In the genomic region with DNA sequence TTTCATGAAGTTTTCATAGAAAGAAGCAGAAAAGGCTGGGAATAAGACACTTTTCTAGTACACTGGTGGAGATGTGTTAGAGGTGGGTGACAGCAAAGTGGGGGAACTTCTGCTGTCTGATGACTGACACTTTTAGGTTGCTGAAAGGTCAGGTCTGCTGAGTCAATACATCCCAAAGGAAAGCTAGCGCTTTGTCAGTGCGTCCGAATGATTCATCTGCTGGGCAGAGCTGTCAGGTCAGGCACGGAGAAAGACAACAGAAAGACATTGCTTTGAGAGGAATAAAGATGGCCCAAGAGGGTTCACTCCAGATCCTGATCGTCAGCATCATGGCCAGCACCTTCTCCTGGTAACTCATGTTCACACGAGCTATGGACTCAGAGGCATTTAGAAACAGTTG, we compare ENCODE assay signal across 19 mouse cellular contexts.
DNase-seq lines count a peak whose midpoint lies in the region; ATAC-seq and TF ChIP-seq lines count a peak whose summit lies in the region.
"Had no signal": no experiment of that assay in that cellular context is flagged by ENCODE, and none has a peak within 500 bp of the region (broad histone marks: within the 10 kb centered on the region; RNA-seq: fewer than 3 reads in every experiment).

No protein-coding gene starts in this region.

- H3K4me1 ChIP-seq in lung, embryonic 14.5 days (ENCODE audit: insufficient read depth) = peaks cover 43% of the 10 kb centered on the region
- H3K4me1 ChIP-seq in embryonic facial prominence, embryonic 14.5 days (ENCODE audit: control insufficient read depth, insufficient read depth, low read length) = peaks cover 34% of the 10 kb centered on the region
- H3K4me1 ChIP-seq in stomach, embryonic 14.5 days (ENCODE audit: control insufficient read depth, insufficient read depth, low read length) = peaks cover 32% of the 10 kb centered on the region

- no peak for TF ChIP-seq CTCF in lung, embryonic 14.5 days (IDR thresholded peaks at IDR 0.05; ENCODE audit: low read depth)

- H3K9me3 ChIP-seq in lung, embryonic 14.5 days (ENCODE audit: low read depth, low read length) = no peaks in the 10 kb centered on the region
- no peaks in the 10 kb centered on the region for H3K9me3 ChIP-seq in embryonic facial prominence, embryonic 14.5 days (ENCODE audit: control insufficient read depth, low read length)
- H3K9me3 ChIP-seq in stomach, embryonic 14.5 days (ENCODE audit: control insufficient read depth, low read depth, low read length) = no peaks in the 10 kb centered on the region
- H3K9me3 ChIP-seq: forebrain, embryonic 13.5 days; stomach, embryonic 15.5 days had no signal

- peak overlapping the region; percentile 75 for H3K27ac ChIP-seq in lung, embryonic 14.5 days (ENCODE audit: low read depth)
- H3K27ac ChIP-seq in embryonic facial prominence, embryonic 14.5 days (replicated peaks; ENCODE audit: low read depth, low read length) = peak overlapping the region; percentile 62; the same call in 1 of the 2 replicates
- H3K27ac ChIP-seq in stomach, embryonic 14.5 days (ENCODE audit: low read length) = 0 out of 2 replicates have a peak overlapping the region, but pooled peaks have one; percentile 67
- H3K27ac ChIP-seq: forebrain, embryonic 13.5 days had no signal

- H3K4me2 ChIP-seq in lung, embryonic 14.5 days = no peak overlapping the region
- no peak overlapping the region for H3K4me2 ChIP-seq in embryonic facial prominence, embryonic 14.5 days (ENCODE audit: low read depth, low read length)
- H3K4me2 ChIP-seq in stomach, embryonic 14.5 days (replicated peaks; ENCODE audit: low read depth, low read length) = no peak overlapping the region
- H3K4me2 ChIP-seq: forebrain, embryonic 13.5 days; stomach, embryonic 15.5 days had no signal

- no peaks in the 10 kb centered on the region for H3K27me3 ChIP-seq in lung, embryonic 14.5 days (ENCODE audit: insufficient read depth, low read length)
- H3K27me3 ChIP-seq in embryonic facial prominence, embryonic 14.5 days (replicated peaks; ENCODE audit: control insufficient read depth, insufficient read depth, low read length) = no peaks in the 10 kb centered on the region
- H3K27me3 ChIP-seq in stomach, embryonic 14.5 days (ENCODE audit: control insufficient read depth, insufficient read depth, low read length) = no peaks in the 10 kb centered on the region
- H3K27me3 ChIP-seq: Patski; stomach, embryonic 15.5 days had no signal

- ATAC-seq in lung, embryonic 14.5 days (ENCODE audit: insufficient read depth) = no peak
- ATAC-seq in embryonic facial prominence, embryonic 14.5 days (ENCODE audit: low read depth) = no peak
- ATAC-seq in stomach, embryonic 14.5 days (ENCODE audit: insufficient number of reproducible peaks, insufficient read depth, low FRiP score, low read depth) = no peak
- no peak for ATAC-seq in CD4-positive, CD25-positive, alpha-beta regulatory T cell, adult 4 months
- ATAC-seq: forebrain, embryonic 13.5 days; midbrain, embryonic 16.5 days; Patski had no signal

- peak; percentile 72 for DNase-seq in adrenal gland, adult 2 months
- DNase-seq in adrenal gland, postnatal 10 days = no peak
- no peak for DNase-seq in lung, embryonic 14.5 days
- no peak for DNase-seq in lung, postnatal 10 days
- no peak for DNase-seq in embryonic facial prominence, embryonic 14.5 days (ENCODE audit: low spot score)
- DNase-seq in thymus, postnatal 36 days = no peak
- DNase-seq: cerebellum, adult 2 months; heart, postnatal 4 days; kidney, adult 2 months; kidney, postnatal 14 days; layer of hippocampus, adult 9-11 months; lung, adult 18-20 months; thymus, postnatal 25 days had no signal

- no peak overlapping the region for H3K9ac ChIP-seq in lung, embryonic 14.5 days
- H3K9ac ChIP-seq in embryonic facial prominence, embryonic 14.5 days (ENCODE audit: low read depth, low read length) = no peak overlapping the region
- H3K9ac ChIP-seq in stomach, embryonic 14.5 days (replicated peaks; ENCODE audit: low read depth, low read length) = no peak overlapping the region
- H3K9ac ChIP-seq: forebrain, embryonic 13.5 days; stomach, embryonic 15.5 days had no signal

- no peak overlapping the region for H3K4me3 ChIP-seq in lung, embryonic 14.5 days (ENCODE audit: low read depth, low read length)
- no peak overlapping the region for H3K4me3 ChIP-seq in embryonic facial prominence, embryonic 14.5 days (ENCODE audit: low read depth, low read length)
- H3K4me3 ChIP-seq in stomach, embryonic 14.5 days (ENCODE audit: low read depth, low read length) = no peak overlapping the region
- H3K4me3 ChIP-seq: forebrain, embryonic 13.5 days; stomach, embryonic 15.5 days had no signal

- H3K36me3 ChIP-seq in lung, embryonic 14.5 days (ENCODE audit: insufficient read depth) = no peaks in the 10 kb centered on the region
- no peaks in the 10 kb centered on the region for H3K36me3 ChIP-seq in embryonic facial prominence, embryonic 14.5 days (ENCODE audit: control insufficient read depth, insufficient read depth, low read length)
- no peaks in the 10 kb centered on the region for H3K36me3 ChIP-seq in stomach, embryonic 14.5 days (ENCODE audit: control insufficient read depth, insufficient read depth, low read length)
- H3K36me3 ChIP-seq: stomach, embryonic 15.5 days had no signal

- 64% methylated on average over 6 of the region's 6 CpGs for WGBS in lung, embryonic 14.5 days
- 75% methylated on average over 6 of the region's 6 CpGs for WGBS in embryonic facial prominence, embryonic 14.5 days
- 75% methylated on average over 6 of the region's 6 CpGs for WGBS in stomach, embryonic 14.5 days
